Mouse (Mus musculus): ENCODE data around the gene Ttll5. TPM values are rescaled to one million over a fixed set of nuclear protein-coding genes. Genes with fewer than 3 reads are reported as not detected.

Gene Ttll5
- total RNA-seq, 2 experiments from 2014 or later, result 5.4 to 8.5 TPM

GRCm38 (mm10) chr12:86014621-86015020 lies 190.2 kb downstream of the Ttll5 start:
- Histone ChIP-seq H3K27ac (no peak overlapping the region), H3K4me3 (no peak overlapping the region)
- no peak for DNase-seq
- no peak for TF ChIP-seq CTCF (IDR thresholded peaks at IDR 0.05)
- intact Hi-C loops (cut with DNase I), result no loop called here

GRCm38 (mm10) chr12:86015114-86015513 lies 190.7 kb downstream of the Ttll5 start:
- TF ChIP-seq CTCF (IDR thresholded peaks at IDR 0.05), result no peak
- intact Hi-C loops (cut with DNase I), result no loop called here
- H3K27ac ChIP-seq, result no peak overlapping the region

GRCm38 (mm10) chr12:86017360-86017759 lies 192.9 kb downstream of the Ttll5 start:
- Histone ChIP-seq H3K4me3 (no peak overlapping the region), H3K27ac (no peak overlapping the region)
- DNase-seq, result no peak
- TF ChIP-seq CTCF (IDR thresholded peaks at IDR 0.05), result no peak
- intact Hi-C loops (cut with DNase I), result no loop called here

More at GRCm38 (mm10) chr12:86015114-86015513, 190.7 kb downstream of the Ttll5 start:
- H3K4me3 ChIP-seq, result no peak overlapping the region
- DNase-seq, result no peak

- Histone ChIP-seq H3K27ac (no peak overlapping the region), H3K4me3 (no peak overlapping the region)
- intact Hi-C loops (cut with DNase I), result loop anchor here (5.0 kb wide), 1 partner anchor 159 kb away; no protein-coding TSS in a partner anchor
- DNase-seq, result no peak
- no peak for TF ChIP-seq CTCF (IDR thresholded peaks at IDR 0.05)
Observed at GRCm38 (mm10) chr12:86021583-86021982, 197.1 kb downstream of the Ttll5 start.

- no peak overlapping the region for H3K4me3 ChIP-seq
- TF ChIP-seq CTCF (IDR thresholded peaks at IDR 0.05), result no peak
- intact Hi-C loops (cut with DNase I), result loop anchor here (5.0 kb wide), 1 partner anchor 160 kb away; no protein-coding TSS in a partner anchor
- no peak for DNase-seq
- H3K27ac ChIP-seq, result peak overlapping the region; percentile 41
Observed at GRCm38 (mm10) chr12:86022282-86022984, 198.0 kb downstream of the Ttll5 start.

GRCm38 (mm10) chr12:86023081-86023871 lies 198.8 kb downstream of the Ttll5 start:
- intact Hi-C loops (cut with DNase I), result loop anchor here (5.0 kb wide), 1 partner anchor 161 kb away; no protein-coding TSS in a partner anchor
- H3K27ac ChIP-seq, result peak overlapping the region; percentile 41
- H3K4me3 ChIP-seq, result no peak overlapping the region
- peak; percentile 64 for DNase-seq
- TF ChIP-seq CTCF (IDR thresholded peaks at IDR 0.05), result no peak

GRCm38 (mm10) chr12:86024426-86024825 lies 200.0 kb downstream of the Ttll5 start:
- intact Hi-C loops (cut with DNase I), result loop anchor here (1.0 to 5.0 kb wide), 2 partner anchors 52 to 162 kb away; no protein-coding TSS in a partner anchor
- peak; percentile 64 for DNase-seq
- Histone ChIP-seq H3K4me3 (no peak overlapping the region), H3K27ac (peak overlapping the region; percentile 80)
- TF ChIP-seq CTCF (IDR thresholded peaks at IDR 0.05), result peak; percentile 82

- peak; percentile 86 for DNase-seq
- Histone ChIP-seq H3K27ac (peak overlapping the region; percentile 80), H3K4me3 (no peak overlapping the region)
- intact Hi-C loops (cut with DNase I), result loop anchor here (5.0 kb wide), 1 partner anchor 53 kb away; no protein-coding TSS in a partner anchor
- no peak for TF ChIP-seq CTCF (IDR thresholded peaks at IDR 0.05)
Observed at GRCm38 (mm10) chr12:86025480-86025879, 201.0 kb downstream of the Ttll5 start.

GRCm38 (mm10) chr12:86027000-86027399 lies 202.5 kb downstream of the Ttll5 start:
- no peak for DNase-seq
- no peak for TF ChIP-seq CTCF (IDR thresholded peaks at IDR 0.05)

GRCm38 (mm10) chr12:86027747-86028146 lies 203.3 kb downstream of the Ttll5 start:
- no peak overlapping the region for H3K27ac ChIP-seq
- DNase-seq, result no peak
- intact Hi-C loops (cut with DNase I), result loop anchor here (5.0 kb wide), 1 partner anchor 55 kb away; no protein-coding TSS in a partner anchor
- TF ChIP-seq CTCF (IDR thresholded peaks at IDR 0.05), result no peak
- H3K4me3 ChIP-seq, result no peak overlapping the region

More at GRCm38 (mm10) chr12:86027000-86027399, 202.5 kb downstream of the Ttll5 start:
- H3K27ac ChIP-seq, result no peak overlapping the region
- H3K4me3 ChIP-seq, result no peak overlapping the region
- intact Hi-C loops (cut with DNase I), result loop anchor here (5.0 kb wide), 1 partner anchor 55 kb away; no protein-coding TSS in a partner anchor

GRCm38 (mm10) chr12:86030932-86031331 lies 206.5 kb downstream of the Ttll5 start:
- Histone ChIP-seq H3K4me3 (no peak overlapping the region), H3K27ac (no peak overlapping the region)
- DNase-seq, result no peak
- intact Hi-C loops (cut with DNase I), result no loop called here
- TF ChIP-seq CTCF (IDR thresholded peaks at IDR 0.05), result no peak

- intact Hi-C loops (cut with DNase I), result no loop called here
Observed at GRCm38 (mm10) chr12:86035586-86035985, 211.1 kb downstream of the Ttll5 start.

More at GRCm38 (mm10) chr12:86035586-86035985, 211.1 kb downstream of the Ttll5 start:
- no peak for TF ChIP-seq CTCF (IDR thresholded peaks at IDR 0.05)
- Histone ChIP-seq H3K27ac (no peak overlapping the region), H3K4me3 (no peak overlapping the region)
- no peak for DNase-seq
